Mouse (Mus musculus) limb, embryonic 13.5 days (tissue): Measurements from ENCODE around the gene Slc8a2. TPM values are rescaled to one million over a fixed set of nuclear protein-coding genes. Genes with fewer than 3 reads are reported as not detected.

Experiments
- ATAC-seq: fragments of 200-750 bp; cut with Nextera tagmentation; 2 replicates; pipeline ENCODE4 v1.8.0; 2017; ENCODE audit warnings: low read depth, moderate number of reproducible peaks, moderate TSS enrichment; ENCODE audit not compliant: low FRiP score
- H3K27ac ChIP-seq: fragments of 300-500 bp; sonication (generic); 2 replicates; pipeline ENCODE4 v1.5.1; 2015; ENCODE audit warnings: inconsistent platforms, mild to moderate bottlenecking, moderate library complexity
- H3K27me3 ChIP-seq: fragments of 300-500 bp; sonication (generic); 2 replicates; pipeline ENCODE4 v1.6.1; 2015; ENCODE audit warnings: mild to moderate bottlenecking, inconsistent platforms
- H3K36me3 ChIP-seq: fragments of 300-500 bp; sonication (generic); 2 replicates; pipeline ENCODE4 v1.6.1; 2015; ENCODE audit warnings: inconsistent platforms, mild to moderate bottlenecking, moderate library complexity
- H3K4me1 ChIP-seq: fragments of 300-500 bp; sonication (generic); 2 replicates; pipeline ENCODE4 v1.6.1; 2015; ENCODE audit warnings: inconsistent platforms
- H3K4me2 ChIP-seq: fragments of 300-500 bp; sonication (generic); replicated peaks from 2 replicates; pipeline ENCODE4 v1.6.1; 2015; ENCODE audit warnings: inconsistent platforms, mild to moderate bottlenecking, moderate library complexity
- H3K4me3 ChIP-seq: fragments of 300-500 bp; sonication (generic); 2 replicates; pipeline ENCODE4 v1.5.1; 2015; ENCODE audit warnings: moderate library complexity, mild to moderate bottlenecking, inconsistent platforms
- H3K9ac ChIP-seq: fragments of 300-500 bp; sonication (generic); 2 replicates; pipeline ENCODE4 v1.6.1; 2015; ENCODE audit warnings: mild to moderate bottlenecking, inconsistent platforms
- H3K9me3 ChIP-seq: fragments of 300-500 bp; sonication (generic); 2 replicates; pipeline ENCODE4 v1.6.1; 2016; ENCODE audit warnings: inconsistent platforms
- WGBS: fragments of 180-500 bp; shearing (Covaris S2); methylation state at CpG from one replicate; pipeline ENCODE4 v1.1.7; 2015; 5-methylcytosine and 5-hydroxymethylcytosine counted together
- polyA plus RNA-seq: library from polyadenylated mRNA; unstranded; fragments of >200 nt; fragmentation: Nextera tagmentation; extraction: Ambion mirVana; gene quantifications from 2 replicates; pipeline ENCODE4 v1.2.1, GENCODE M21; 2015

Gene Slc8a2
- polyA plus RNA-seq, 1 experiment from 2014 or later: 0.28 TPM

GRCm38 (mm10) chr7:16150191-16151145, 20.8 kb downstream of the Slc8a2 start:
- no peaks in the 10 kb centered on the region for H3K4me1 ChIP-seq
- no peak overlapping the region for H3K4me2 ChIP-seq
- peaks cover 24% of the 10 kb centered on the region for H3K27me3 ChIP-seq
- WGBS: 71% methylated on average over 9 of the region's 9 CpGs
- no peak for ATAC-seq
- H3K27ac ChIP-seq: no peak overlapping the region
- H3K36me3 ChIP-seq: no peaks in the 10 kb centered on the region
- no peak overlapping the region for H3K4me3 ChIP-seq
- H3K9me3 ChIP-seq: no peaks in the 10 kb centered on the region
- no peak overlapping the region for H3K9ac ChIP-seq

DNA sequence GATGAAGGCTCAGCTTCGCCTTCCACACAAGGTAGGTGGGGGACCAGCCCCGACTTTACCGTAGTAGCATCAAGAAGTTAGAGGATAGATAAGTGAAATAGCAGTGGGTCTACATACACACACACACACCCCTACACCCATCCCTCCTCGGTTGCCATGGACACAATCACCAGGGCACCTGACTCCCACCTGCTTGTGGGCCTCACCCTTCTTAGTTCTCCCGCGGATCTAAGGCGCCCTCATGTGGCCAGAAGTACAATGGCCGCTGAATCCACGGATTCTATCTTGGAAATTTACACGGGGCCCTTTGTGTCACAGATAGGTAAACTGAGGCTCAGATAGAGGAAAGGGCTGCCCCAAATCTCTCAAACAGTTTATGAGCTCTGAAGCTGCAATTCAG, 23.9 kb downstream of the Slc8a2 start:
- Histone ChIP-seq H3K4me2 (no peak overlapping the region), H3K36me3 (no peaks in the 10 kb centered on the region), H3K9me3 (no peaks in the 10 kb centered on the region), H3K27me3 (peaks cover 19% of the 10 kb centered on the region), H3K4me3 (no peak overlapping the region), H3K9ac (no peak overlapping the region), H3K27ac (no peak overlapping the region), H3K4me1 (no peaks in the 10 kb centered on the region)
- WGBS: 22% methylated on average over 10 of the region's 10 CpGs
- ATAC-seq: peak; percentile 72

DNA sequence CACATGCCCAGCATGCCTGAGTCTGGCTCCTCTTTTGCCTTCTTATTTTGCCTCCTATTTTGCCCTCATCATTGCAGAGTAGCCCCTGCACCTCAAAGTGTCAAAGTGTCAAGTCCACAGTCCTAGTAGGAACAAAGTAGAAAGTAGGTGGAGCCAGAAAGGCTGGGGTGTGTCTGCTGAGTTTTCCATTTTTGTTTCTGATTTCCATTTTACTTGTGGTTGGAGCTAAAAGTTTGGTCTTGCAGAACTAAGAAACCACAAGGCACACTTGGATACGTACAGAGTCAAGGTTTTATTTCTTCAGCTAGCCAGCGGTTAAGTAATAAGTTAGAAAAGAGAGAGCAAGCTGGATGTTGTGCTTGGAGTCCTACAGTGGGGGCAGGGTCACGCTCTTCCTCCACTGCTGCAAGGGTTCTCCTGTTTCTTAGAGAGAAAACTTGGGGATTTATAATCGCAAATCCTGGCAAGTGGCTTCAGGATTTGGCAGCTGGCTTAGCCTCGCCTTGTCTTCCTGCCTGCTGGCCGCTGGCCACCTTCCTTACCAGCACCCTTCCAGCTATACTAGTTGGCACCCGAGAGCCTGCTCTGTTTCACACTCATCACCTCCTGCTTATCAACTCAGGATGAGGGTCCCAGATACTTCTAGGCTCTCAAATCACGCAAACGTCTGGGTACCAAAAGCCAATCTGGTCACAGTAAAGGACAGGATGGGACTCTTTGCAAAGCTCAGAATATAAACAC, 25.7 kb downstream of the Slc8a2 start:
- H3K9ac ChIP-seq: no peak overlapping the region
- no peaks in the 10 kb centered on the region for H3K36me3 ChIP-seq
- 70% methylated on average over 9 of the region's 9 CpGs for WGBS
- H3K4me1 ChIP-seq: no peaks in the 10 kb centered on the region
- peaks cover 37% of the 10 kb centered on the region for H3K27me3 ChIP-seq
- H3K4me3 ChIP-seq: no peak overlapping the region
- H3K4me2 ChIP-seq: no peak overlapping the region
- no peak for ATAC-seq
- no peaks in the 10 kb centered on the region for H3K9me3 ChIP-seq
- no peak overlapping the region for H3K27ac ChIP-seq

DNA sequence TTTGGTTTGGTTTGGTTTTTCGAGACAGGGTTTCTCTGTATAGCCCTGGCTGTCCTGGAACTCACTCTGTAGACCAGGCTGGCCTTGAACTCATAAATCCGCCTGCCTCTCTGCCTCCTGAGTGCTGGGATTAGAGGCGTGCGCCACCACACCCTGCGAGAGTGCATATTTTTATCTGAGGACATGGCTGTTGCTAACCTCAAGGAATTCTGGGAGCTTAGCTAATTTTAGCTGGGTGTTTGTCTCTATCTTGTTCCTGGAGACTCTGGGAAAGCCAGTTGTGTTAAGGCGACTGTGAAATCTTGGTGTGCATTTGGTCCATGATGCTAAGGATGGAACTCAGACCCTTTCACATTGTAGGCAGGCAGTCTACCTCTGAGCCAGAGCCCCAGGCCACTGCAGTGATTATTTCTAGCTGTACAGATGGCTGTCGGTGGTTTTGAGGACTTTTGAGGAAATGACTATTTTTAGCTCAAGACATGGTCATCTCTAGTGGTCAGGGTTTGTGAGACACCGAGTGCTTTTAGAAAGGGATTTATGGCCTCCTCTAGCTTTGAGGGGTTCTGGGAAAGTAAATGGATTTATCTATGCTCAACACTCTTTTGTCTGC, 26.6 kb downstream of the Slc8a2 start:
- Histone ChIP-seq H3K4me1 (no peaks in the 10 kb centered on the region), H3K9ac (no peak overlapping the region), H3K36me3 (no peaks in the 10 kb centered on the region), H3K4me2 (no peak overlapping the region), H3K9me3 (peaks cover 2% of the 10 kb centered on the region; the same call in 1 of the 2 replicates), H3K4me3 (no peak overlapping the region), H3K27ac (no peak overlapping the region), H3K27me3 (peaks cover 42% of the 10 kb centered on the region)
- ATAC-seq: no peak
- 74% methylated on average over 8 of the region's 8 CpGs for WGBS

DNA sequence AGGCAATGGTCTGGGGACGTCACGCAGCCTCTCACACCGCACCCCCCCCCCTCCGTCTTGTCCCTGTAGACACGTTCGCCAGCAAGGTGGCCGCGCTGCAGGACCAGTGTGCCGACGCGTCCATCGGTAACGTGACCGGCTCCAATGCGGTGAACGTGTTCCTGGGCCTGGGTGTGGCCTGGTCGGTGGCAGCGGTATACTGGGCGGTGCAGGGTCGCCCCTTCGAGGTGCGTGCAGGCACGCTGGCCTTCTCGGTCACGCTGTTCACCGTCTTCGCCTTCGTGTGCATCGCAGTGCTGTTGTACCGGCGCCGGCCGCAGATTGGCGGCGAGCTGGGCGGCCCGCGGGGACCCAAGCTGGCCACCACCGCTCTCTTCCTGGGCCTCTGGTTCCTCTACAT, 29.1 kb downstream of the Slc8a2 start:
- H3K9me3 ChIP-seq: peaks cover 3% of the 10 kb centered on the region; the same call in 1 of the 2 replicates
- no peaks in the 10 kb centered on the region for H3K4me1 ChIP-seq
- no peaks in the 10 kb centered on the region for H3K36me3 ChIP-seq
- WGBS: 11% methylated on average over 39 of the region's 39 CpGs
- H3K4me2 ChIP-seq: peak overlapping the region; percentile 21; the same call in 1 of the 2 replicates
- peak overlapping the region; percentile 12; the same call in 1 of the 2 replicates for H3K4me3 ChIP-seq
- H3K27me3 ChIP-seq: peaks cover 42% of the 10 kb centered on the region
- H3K9ac ChIP-seq: no peak overlapping the region
- H3K27ac ChIP-seq: no peak overlapping the region
- ATAC-seq: no peak

- no peaks in the 10 kb centered on the region for H3K4me1 ChIP-seq
- H3K27ac ChIP-seq: no peak overlapping the region
- H3K9me3 ChIP-seq: peaks cover 3% of the 10 kb centered on the region; the same call in 1 of the 2 replicates
- WGBS: 67% methylated on average over 3 of the region's 3 CpGs
- no peak overlapping the region for H3K4me2 ChIP-seq
- H3K4me3 ChIP-seq: no peak overlapping the region
- no peak overlapping the region for H3K9ac ChIP-seq
- no peak for ATAC-seq
- H3K36me3 ChIP-seq: no peaks in the 10 kb centered on the region
- peaks cover 39% of the 10 kb centered on the region for H3K27me3 ChIP-seq
Observed at GRCm38 (mm10) chr7:16160702-16161101, 31.1 kb downstream of the Slc8a2 start.

DNA sequence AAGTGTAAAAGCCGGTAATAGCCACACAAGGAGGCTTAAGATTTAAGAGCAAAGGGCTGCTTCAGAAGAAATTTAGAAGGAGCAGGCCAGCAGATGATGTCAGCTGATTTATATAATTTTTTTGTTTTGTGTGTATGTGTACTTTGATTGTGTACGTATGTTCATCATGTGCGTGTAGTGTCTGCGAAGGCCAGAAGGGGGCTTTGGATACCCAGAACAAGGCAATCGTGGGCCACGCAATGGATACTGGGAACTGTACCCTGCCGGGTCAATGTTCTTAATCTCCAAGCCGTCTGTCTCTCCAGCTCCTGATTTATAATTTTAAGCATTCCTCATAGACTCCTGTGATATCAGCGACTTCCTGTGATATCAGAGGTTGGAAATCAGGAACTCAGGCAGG, 31.7 kb downstream of the Slc8a2 start:
- no peak for ATAC-seq
- 90% methylated on average over 9 of the region's 9 CpGs for WGBS
- Histone ChIP-seq H3K9me3 (peaks cover 3% of the 10 kb centered on the region; the same call in 1 of the 2 replicates), H3K9ac (no peak overlapping the region), H3K4me3 (no peak overlapping the region), H3K27me3 (peaks cover 39% of the 10 kb centered on the region), H3K36me3 (no peaks in the 10 kb centered on the region), H3K4me1 (no peaks in the 10 kb centered on the region), H3K4me2 (no peak overlapping the region), H3K27ac (no peak overlapping the region)

- no peak for ATAC-seq
- 76% methylated on average over 7 of the region's 7 CpGs for WGBS
- H3K36me3 ChIP-seq: no peaks in the 10 kb centered on the region
Observed at GRCm38 (mm10) chr7:16162036-16162435, 32.4 kb downstream of the Slc8a2 start.

GRCm38 (mm10) chr7:16172141-16172581, 42.5 kb downstream of the Slc8a2 start:
- no peak overlapping the region for H3K27ac ChIP-seq
- H3K36me3 ChIP-seq: no peaks in the 10 kb centered on the region
- H3K4me1 ChIP-seq: peaks cover 15% of the 10 kb centered on the region
- no peak overlapping the region for H3K4me2 ChIP-seq
- H3K9me3 ChIP-seq: peaks cover 8% of the 10 kb centered on the region; the same call in 1 of the 2 replicates
- 7% methylated on average over 1 of the region's 1 CpGs for WGBS
- no peak for ATAC-seq
- H3K27me3 ChIP-seq: peaks cover 58% of the 10 kb centered on the region
- no peak overlapping the region for H3K9ac ChIP-seq
- no peak overlapping the region for H3K4me3 ChIP-seq

More at GRCm38 (mm10) chr7:16162036-16162435, 32.4 kb downstream of the Slc8a2 start:
- Histone ChIP-seq H3K27ac (no peak overlapping the region), H3K9ac (no peak overlapping the region), H3K4me3 (no peak overlapping the region), H3K9me3 (peaks cover 3% of the 10 kb centered on the region; the same call in 1 of the 2 replicates), H3K4me1 (no peaks in the 10 kb centered on the region), H3K4me2 (no peak overlapping the region), H3K27me3 (peaks cover 37% of the 10 kb centered on the region)

DNA sequence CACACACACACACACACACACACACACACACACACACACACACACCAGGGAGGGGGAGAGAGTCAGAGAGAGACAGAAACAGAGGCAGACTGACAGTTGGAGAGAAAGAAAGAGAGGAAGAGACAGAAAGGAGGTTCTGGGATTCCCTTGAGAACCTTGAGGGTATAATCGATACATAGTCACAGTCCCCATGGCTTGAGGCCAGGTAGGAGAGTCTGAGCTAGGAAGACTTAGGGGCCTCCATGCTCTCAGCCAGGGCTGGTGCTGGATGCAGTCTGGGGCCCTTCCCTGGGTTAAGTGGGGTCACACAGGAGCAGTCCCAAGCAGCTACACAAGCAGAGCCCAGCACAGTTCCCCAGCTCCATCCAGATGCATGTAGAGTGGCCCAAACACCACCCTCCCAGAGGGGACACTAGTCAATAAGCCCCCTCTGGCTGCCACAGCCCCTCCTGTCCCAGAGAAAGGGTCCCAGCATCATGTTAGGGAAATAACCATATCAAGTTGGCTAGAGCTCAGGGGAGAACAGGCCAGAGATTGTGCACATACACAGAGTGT, 43.0 kb downstream of the Slc8a2 start:
- H3K27me3 ChIP-seq: peaks cover 63% of the 10 kb centered on the region

DNA sequence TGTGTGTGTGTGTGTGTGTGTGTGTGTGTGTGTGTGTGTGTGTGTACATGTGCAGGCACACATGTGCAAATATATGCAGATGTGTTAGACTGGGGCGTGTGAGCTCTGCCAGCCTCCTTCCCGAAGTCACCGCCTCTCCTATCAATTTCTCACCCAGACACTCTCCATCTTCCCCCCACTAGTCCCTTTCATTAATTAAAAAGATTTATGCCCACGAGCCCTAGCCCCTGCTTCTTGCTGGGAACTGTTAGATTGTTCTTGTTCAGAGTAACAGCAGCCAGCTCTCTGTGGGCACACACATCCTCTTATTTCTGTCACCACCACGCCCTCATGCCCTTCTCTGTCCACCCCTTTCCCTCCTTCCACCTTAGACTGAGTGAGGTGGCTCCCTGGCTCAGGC, 43.5 kb downstream of the Slc8a2 start:
- Histone ChIP-seq H3K36me3 (no peaks in the 10 kb centered on the region), H3K4me2 (no peak overlapping the region), H3K4me1 (peaks cover 15% of the 10 kb centered on the region), H3K4me3 (no peak overlapping the region), H3K9me3 (0 out of 2 replicates have a peak, but pooled peaks cover 3% of the 10 kb centered on the region), H3K9ac (no peak overlapping the region), H3K27ac (no peak overlapping the region), H3K27me3 (peaks cover 68% of the 10 kb centered on the region)
- 9% methylated on average over 5 of the region's 5 CpGs for WGBS
- no peak for ATAC-seq

More for the DNA sequence above, 43.0 kb downstream of the Slc8a2 start:
- WGBS: 17% methylated on average over 1 of the region's 1 CpGs
- Histone ChIP-seq H3K27ac (no peak overlapping the region), H3K36me3 (no peaks in the 10 kb centered on the region), H3K9me3 (peaks cover 8% of the 10 kb centered on the region; the same call in 1 of the 2 replicates), H3K4me3 (no peak overlapping the region), H3K4me1 (peaks cover 15% of the 10 kb centered on the region), H3K4me2 (no peak overlapping the region), H3K9ac (no peak overlapping the region)
- no peak for ATAC-seq
